Mouse (Mus musculus): ENCODE measurements around the gene Slc27a5.

DNA sequence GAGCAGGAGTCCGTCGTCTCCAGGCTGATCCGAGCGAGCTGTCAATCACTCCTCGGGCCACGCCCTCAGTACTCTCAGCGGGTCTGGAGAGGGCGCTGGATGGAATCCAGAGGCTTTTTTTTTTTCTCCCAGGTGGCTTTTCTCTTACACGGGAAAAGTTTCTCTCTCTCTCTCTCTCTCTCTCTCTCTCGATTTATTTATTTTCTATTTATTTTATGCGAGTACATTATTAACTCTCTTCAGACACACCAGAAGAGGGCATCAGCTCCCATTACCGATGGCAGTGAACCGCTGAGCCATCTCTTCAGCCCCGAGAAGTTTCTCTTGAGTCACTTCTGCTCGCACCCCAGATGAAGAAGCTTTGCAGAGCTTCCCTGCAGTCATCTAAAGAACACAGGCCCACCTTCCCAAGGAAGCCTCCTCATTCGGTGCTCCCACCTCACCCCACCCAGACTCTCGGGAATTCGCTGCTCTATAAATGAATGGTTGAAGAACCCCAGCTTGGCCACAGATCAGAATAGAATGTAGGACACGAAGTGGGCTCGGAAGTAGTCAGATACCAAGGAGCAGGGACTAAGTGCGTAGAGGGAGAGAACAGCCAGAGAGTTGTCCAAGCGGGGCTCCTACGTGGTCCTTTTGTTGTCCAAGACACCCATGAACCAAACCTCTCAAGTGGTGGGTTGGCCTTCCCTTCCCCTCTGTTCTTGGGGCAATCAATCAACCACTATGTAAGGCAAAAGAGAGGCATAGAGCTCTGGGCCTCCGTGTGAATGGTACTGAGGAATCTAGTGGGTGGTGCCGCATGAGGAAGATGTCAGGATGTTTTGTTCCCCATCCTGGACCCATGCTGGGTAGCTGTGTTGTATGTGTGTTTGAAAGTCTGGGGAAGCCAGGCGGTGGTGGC is 12.3 kb upstream of the Slc27a5 start, which contains the start of gene Zbtb45:
- TF ChIP-seq POLR2A (IDR thresholded peaks at IDR 0.05; ENCODE audit: insufficient read depth, low read depth, low read length) (no peak), CTCF (IDR thresholded peaks at IDR 0.05; ENCODE audit: insufficient read depth, low read depth, low read length) (no peak)
